Mouse (Mus musculus) large intestine, adult 2 months (tissue): Measurements from ENCODE around the gene Il17c. TPM values are rescaled to one million over a fixed set of nuclear protein-coding genes. Genes with fewer than 3 reads are reported as not detected.
A peak's percentile ranks its signal among the peaks of the same experiment; 100 is the strongest.

Experiments
- DNase-seq: peaks from one replicate; pipeline ENCODE4 v3.0.0-alpha.2; 2012; ENCODE audit warnings: low read depth, low spot score
- WGBS: fragments of 180-500 bp; shearing (Covaris S2); methylation state at CpG from one replicate; pipeline ENCODE4 v1.1.7; 2018; 5-methylcytosine and 5-hydroxymethylcytosine counted together
- polyA plus RNA-seq: library from polyadenylated mRNA; depleted of rRNA; stranded (reverse); fragments of >200 nt; gene quantifications from 2 replicates; pipeline ENCODE4 v1.2.3, GENCODE M21; 2012; rRNA removed

Gene Il17c
- polyA plus RNA-seq, 1 experiment: 0.21 TPM

DNA sequence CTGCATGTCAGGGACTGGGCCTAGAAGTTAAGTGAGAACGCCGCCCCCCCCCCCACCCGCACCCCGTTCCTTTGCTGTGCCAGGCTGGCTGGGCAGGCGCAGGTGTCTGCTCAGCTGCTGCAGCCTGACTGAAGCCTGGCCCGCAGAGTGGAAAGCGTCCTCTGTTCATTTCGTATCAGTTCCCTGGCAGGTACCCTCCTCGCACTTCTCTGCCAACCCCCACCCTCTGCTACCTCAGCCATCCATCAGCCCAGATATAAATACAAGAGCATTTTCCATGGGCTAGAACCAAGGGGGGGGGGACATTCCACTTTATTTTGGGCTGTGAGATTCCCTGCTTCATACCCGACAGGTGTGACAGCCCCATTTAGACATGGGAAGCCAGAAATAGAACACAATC lies 30.3 kb downstream of the Il17c start:
- 93% methylated on average over 10 of the region's 10 CpGs for WGBS
- DNase-seq: no peak

DNA sequence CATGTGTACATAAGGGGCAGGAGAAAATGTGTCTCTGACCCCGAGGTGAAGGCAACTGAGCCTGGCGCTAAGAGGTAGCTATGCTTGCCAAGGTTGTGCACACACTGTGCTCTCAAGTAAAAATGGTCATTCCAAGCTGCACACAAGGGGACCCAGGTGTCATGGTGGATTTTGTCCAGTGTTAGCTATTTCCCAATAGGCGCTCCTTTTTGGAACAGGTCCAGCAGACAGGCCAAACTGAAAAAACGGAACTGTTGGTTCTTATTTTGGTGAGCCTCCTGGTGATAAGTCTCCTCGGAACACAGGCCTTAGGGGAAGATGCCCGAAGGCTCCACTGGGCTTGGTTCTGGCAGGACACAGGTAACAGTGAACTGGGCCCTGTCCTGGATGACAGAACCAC lies 32.6 kb downstream of the Il17c start:
- 65% methylated on average over 6 of the region's 6 CpGs for WGBS
- no peak for DNase-seq

DNA sequence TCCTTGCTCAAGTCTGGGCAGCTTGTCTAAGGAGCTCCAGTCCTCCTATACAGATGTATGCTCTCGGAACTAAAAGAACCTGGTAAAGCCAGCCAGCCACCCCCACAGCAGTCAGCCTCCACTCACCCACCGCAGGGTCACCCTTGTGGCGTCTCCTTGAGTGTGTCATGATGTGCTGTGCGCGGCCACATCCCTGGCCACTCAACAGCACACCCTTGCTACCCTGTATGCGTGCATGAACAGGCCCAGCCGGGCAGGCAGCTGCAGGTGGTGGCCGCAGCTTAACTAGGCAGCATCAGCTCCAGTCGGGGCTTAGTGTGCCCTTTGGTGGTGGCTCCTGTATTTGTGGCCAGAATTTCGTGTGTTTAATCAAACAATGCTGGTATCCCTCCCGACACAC lies 35.4 kb downstream of the Il17c start:
- WGBS: 78% methylated on average over 11 of the region's 11 CpGs
- DNase-seq: no peak

DNA sequence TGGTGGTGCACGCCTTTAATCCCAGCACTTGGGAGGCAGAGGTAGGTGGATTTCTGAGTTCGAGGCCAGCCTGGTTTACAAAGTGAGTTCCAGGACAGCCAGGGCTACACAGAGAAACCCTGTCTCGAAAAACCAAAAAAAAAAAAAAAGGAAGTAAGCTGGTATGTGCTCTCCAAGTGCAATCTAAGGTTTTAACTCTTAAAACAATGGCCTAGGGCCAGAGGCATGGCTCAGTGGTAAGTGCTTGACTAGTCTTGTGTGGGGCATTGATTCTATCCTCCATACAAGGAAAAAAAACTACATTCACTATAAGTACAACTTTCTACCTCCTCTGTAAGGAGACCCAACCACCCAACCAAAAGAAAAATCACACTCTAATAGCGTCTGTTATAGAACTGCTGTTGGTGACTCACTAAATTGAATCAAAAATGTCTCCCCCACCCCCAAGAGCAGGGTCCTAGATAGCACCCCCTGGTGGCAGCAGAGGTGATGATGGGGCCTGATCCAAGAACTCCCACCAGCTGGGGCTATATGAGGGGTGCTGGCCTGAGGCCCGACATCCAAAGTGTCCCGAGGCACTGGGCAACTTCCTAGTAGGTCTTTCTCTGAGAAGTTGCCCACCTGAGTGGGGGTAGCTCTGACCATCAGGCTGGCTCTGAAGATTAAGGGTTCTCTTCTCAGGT lies 37.5 kb downstream of the Il17c start:
- DNase-seq: no peak
- 64% methylated on average over 6 of the region's 6 CpGs for WGBS

DNA sequence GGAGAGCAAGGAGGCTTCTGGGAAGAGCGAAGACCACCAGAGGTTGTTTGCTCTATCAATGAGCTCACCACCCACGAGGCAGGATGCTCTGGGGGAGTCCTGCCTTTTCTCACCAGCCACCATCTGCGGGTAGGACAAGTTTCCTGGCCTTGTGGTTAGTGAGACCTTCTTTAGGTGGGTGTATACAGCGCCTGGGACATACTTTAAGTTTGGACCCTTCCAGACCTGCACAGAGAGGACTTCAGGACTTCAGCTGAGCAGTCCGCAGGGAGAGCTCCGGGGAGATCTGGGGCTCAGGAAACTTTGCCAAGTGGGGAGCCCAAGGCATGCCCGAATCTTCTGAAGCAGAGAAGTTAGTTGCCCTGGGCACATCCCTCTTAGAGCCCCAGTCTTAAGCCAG lies 38.2 kb downstream of the Il17c start:
- 23% methylated on average over 7 of the region's 7 CpGs for WGBS
- DNase-seq: no peak

DNA sequence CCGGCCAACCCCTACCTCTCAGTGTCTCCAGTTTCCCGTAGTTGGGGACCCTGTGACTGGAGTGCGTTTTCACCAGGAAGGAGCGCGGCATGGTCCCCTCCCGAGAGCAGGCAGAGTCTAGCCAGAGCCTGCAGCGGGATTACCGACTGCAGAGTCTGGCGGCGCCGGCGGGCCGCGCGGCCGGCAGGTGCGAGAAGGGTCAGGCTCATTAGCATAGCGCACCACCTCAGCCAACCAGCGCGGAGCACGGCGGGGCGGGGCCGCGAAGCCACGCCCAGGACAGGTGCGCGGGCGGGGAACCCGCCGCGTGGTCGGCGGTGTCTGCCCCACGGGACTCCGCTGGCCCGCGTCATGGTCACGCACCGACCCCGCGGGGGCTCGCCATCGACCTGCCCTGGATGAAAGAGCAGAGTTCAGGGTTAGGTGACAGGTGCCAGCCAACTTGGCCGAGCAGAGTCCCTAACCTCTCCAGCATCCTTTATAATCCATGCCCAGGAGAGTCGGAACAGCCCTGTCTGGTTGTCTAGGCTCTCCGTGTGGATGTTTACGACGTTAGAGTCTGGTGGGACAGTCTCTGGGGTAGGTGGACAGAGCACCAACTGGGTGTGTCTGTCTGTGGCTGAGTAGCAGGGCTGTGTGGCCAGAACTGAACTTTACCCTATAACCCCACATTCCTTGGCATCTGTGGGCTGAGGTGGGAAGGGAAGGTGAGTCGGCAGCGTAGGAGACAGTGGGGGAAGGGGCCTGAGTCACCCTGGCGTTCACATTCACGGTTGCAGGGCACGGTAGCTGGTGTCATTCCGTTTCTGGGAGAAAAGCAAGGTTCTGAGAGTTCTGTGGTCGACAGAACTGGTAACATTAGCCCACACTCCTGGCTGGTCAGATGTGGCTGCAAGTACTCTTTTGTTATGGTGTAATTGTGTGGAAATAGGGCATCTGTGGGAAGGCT lies 39.0 kb downstream of the Il17c start, which contains the start of gene Snai3:
Gene Snai3 (minus strand): TSS at position 210 of the 949 bp plus-strand sequence.
- DNase-seq: peak; percentile 42
- WGBS: 2% methylated on average over 56 of the region's 56 CpGs

DNA sequence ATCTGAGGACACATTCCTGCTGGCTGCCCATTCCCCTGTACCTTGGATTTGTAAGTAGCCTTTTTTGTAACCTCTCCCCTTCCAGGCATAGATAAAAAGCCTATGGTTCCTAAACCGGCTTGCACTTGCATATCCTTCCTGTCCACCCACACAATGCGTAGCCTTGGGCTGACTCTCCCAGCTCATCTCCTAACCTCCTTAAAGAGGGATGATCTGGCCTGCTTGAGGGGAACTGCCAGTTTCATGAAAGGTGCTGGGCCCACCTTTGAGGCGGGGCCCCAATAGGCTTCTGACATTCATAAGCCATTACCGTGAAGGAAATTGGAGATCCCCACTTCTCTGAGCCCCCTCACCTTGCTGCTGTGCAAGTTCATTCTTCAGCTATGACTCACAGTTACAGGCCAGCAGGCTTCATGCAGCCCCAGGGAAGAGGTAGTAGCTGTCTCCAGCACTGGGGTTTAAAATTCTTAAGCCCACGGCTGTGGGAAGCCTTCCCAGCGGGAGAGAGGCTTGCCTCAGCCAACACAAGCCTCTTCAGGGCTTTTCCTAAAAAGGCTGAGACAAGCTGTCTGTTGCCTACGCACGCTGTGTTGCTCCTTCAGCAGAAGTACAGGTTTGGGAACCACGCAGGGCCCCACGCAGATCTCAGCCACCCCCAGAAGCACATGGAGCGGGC lies 39.8 kb downstream of the Il17c start:
- WGBS: 78% methylated on average over 11 of the region's 11 CpGs
- DNase-seq: no peak

DNA sequence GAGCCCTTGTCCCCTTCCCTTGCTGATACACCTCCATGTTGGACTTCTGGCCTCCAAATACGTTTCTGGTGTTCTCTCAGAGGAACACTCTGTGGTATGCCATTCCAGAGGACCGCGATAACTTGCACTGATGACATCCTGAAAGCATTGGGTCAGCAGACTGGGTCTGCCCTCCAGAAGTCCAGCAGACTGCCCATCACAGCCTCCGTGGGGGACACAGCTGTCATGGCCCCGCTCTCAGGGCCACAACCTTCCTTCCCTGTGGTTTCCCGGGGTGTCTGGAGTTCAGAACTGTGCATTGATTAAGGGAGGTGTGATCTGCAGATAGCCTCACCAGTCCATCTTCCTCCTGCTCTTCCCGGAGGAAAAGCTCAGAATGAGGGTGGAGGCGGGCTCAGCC lies 40.7 kb downstream of the Il17c start:
- 83% methylated on average over 8 of the region's 8 CpGs for WGBS
- DNase-seq: no peak

DNA sequence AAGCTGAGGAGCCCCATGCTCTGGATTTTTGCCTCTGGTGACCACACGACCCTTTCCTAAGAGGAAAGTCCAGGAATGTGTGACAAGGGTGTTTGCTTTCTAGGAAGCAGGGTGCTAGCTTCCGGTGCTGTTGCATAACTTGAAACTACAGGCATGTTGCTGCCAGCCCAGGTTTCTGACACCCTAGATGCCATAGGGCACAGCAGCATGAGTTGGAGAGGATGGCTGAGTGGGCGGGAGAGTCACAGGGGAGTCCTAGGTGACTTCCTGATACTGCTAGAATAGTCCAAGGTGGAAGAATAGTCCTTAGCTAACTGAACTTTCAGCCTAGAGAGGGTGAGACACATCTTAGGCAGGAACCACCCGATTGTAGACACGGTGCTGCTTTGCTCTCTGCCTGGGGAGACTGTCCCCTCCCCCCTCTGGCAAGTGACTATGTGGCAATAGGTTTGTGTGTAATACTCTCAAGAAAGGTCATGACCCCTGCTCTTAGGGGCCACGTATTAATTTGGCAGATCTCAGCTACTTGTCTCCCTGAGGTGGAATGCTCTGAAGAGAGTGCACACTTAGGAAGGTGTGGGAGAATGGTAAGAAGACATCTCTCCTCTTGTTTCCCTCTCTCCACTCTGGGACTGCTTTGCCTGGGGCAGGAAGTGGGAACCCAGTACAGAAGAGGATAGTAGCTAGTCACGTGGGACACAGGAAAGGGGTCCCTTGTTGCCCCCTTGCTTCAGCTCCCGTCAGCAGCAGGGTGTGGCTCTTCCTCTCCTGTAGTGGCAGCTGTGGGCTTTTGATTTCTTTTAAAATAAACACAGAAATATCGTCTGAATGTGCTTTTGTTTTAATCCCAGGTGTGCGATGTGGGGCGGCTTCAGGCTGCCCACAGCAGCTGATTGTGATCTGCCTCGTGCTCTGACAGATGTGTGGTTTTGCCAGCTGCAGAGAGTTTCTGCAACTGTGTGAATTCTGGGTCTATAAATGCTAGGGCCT lies 42.1 kb downstream of the Il17c start:
- DNase-seq: no peak
- 29% methylated on average over 12 of the region's 12 CpGs for WGBS

DNA sequence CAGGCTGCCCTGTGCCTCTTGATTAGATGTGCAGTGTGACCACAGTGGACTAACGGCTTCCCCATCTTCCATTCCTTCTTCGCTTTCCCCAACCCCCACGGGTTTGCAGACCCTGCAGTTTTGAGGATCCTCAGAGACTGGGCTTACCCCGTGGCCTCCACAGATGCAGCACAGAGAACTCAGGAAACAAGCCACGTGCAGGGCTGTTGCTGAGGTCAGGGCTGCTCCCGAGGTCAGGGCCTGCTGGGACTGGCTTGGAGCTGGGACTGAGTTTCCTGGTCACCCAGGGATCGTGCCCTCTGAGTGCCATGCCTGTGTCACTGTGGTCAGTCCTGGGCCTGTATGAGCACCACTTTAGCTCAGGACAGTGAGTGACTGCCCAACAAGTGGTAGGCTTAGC lies 43.2 kb downstream of the Il17c start:
- 79% methylated on average over 7 of the region's 7 CpGs for WGBS
- no peak for DNase-seq

DNA sequence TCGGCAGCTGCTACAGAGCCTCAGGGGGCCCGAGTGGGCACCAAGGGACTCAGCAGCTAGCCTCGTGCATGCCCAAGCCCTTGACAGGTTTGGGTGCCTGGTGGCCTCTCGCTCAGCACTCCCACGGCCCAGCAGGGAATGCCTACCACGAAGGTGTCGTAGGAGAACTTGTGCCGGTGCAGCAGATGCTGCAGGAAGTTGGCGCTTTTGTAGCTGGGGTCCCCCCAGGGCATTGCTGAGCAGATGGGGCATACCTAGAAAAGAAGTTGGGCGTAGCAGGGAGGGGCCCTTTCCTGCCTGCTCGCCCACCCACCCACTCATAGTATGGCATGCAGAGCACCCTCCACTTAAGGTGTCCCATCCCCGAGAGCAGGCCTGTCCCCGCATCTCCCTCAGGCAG lies 46.0 kb downstream of the Il17c start:
- WGBS: 94% methylated on average over 13 of the region's 13 CpGs
- no peak for DNase-seq

DNA sequence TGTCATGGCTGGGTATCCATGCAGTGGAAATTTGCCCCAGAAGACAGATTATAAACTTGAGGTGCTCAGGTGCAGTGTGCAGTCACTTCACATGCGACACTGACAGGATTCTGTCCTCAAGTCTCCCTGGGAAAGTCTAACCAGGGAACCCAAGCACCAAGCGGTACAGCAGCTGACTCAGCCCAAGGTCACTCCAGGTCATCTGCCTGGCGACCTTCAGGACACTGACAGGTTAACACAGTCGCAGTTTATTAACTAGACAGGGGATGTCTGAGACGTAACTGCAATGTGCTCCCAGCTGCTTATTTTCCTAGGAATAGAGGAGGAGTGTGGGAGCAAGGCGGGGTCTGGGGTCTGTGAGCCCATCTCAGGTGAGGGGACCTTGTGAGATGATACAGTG lies 47.6 kb downstream of the Il17c start:
- DNase-seq: no peak
- WGBS: 78% methylated on average over 6 of the region's 6 CpGs

DNA sequence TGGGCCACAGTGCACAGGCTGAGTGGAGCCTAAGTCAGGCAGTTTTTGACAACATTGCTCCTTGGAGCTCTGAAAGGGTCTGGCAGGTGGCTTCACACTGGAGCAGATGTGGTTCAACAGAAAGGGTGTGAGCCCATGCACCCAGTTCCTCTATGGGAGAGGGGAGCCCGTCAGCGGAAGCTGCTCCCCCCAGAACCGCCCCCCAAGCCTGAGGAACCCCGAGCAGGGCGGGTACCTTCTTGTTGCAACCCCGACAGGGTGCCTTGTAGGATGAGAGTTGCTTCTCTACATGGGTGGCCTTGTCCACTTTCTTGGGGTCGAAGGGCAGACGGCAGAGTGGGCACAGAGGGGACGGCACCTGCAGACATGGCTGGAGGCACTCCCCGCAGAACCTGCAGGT lies 48.1 kb downstream of the Il17c start:
- WGBS: 83% methylated on average over 10 of the region's 10 CpGs

DNA sequence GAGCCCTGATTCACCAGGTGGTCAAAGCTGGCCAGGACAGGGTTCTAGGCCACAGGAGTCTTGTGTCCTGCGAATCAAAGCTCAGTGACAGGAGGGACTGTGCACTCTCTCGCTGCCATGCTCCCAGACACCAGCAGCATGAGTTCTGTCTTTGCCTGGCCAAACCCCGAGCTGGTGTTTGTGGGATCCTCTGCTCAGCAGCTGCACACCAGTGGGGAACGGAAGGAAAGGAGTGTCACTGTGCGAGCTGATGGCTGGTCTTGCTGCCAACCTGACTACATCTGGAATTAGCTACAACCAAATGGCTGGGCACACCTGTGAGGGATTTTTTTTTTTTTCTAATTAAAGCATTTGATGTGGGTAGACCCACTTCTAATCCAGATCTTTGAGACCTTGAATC lies 48.9 kb downstream of the Il17c start:
- WGBS: 80% methylated on average over 5 of the region's 5 CpGs

More for the DNA sequence above, 48.1 kb downstream of the Il17c start:
- DNase-seq: no peak

More for the DNA sequence above, 48.9 kb downstream of the Il17c start:
- DNase-seq: no peak

Other genes starting within 250 kb of the Il17c start
- gene Zfpm1, start 139.9 kb upstream of the Il17c start, polyA plus RNA-seq: 24.6 and 51.1 TPM in 2 replicates
- not detected in 2 replicates for gene Trhr2, start 61.3 kb upstream of the Il17c start, polyA plus RNA-seq
- gene Zc3h18, start 45.4 kb upstream of the Il17c start, polyA plus RNA-seq: 18.6 and 29.6 TPM in 2 replicates
- gene Cyba, start 10.9 kb downstream of the Il17c start, polyA plus RNA-seq: 240 and 254 TPM in 2 replicates
- gene Mvd, start 21.4 kb downstream of the Il17c start, polyA plus RNA-seq: 45.0 and 54.8 TPM in 2 replicates
- gene Snai3, start 38.7 kb downstream of the Il17c start, polyA plus RNA-seq: 1.4 and 1.6 TPM in 2 replicates
- gene Rnf166, start 54.0 kb downstream of the Il17c start, polyA plus RNA-seq: 49.6 and 52.5 TPM in 2 replicates
- gene Ctu2, start 54.1 kb downstream of the Il17c start, polyA plus RNA-seq: 20.8 and 27.6 TPM in 2 replicates
- gene Piezo1, start 129.3 kb downstream of the Il17c start, polyA plus RNA-seq: 35.4 and 38.3 TPM in 2 replicates
- gene Cdt1, start 146.0 kb downstream of the Il17c start, polyA plus RNA-seq: 42.7 and 43.0 TPM in 2 replicates
- 318 and 399 TPM in 2 replicates for gene Aprt, start 154.9 kb downstream of the Il17c start, polyA plus RNA-seq
- gene Galns, start 189.4 kb downstream of the Il17c start, polyA plus RNA-seq: 19.1 and 24.5 TPM in 2 replicates
- 165 and 169 TPM in 2 replicates for gene Trappc2l, start 189.6 kb downstream of the Il17c start, polyA plus RNA-seq
- gene Pabpn1l, start 200.7 kb downstream of the Il17c start, polyA plus RNA-seq: 0.07 and 0.10 TPM in 2 replicates